Mouse (Mus musculus) megakaryocyte, embryonic 14.5 days (primary cell): ENCODE data around the gene Lzts2.

Experiments
- FLI1 ChIP-seq: IDR thresholded peaks from 2 replicates; pipeline ENCODE4 v1.6.1; 2012; ENCODE audit warnings: low read length, inconsistent platforms, mixed read lengths
- GATA1 ChIP-seq: IDR thresholded peaks from 3 replicates; pipeline ENCODE4 v1.6.1; 2012; ENCODE audit warnings: mixed read lengths, low read length, inconsistent platforms, borderline replicate concordance

- TF ChIP-seq GATA1 (no peak), FLI1 (no peak)
These were observed 51.0 kb downstream of the Lzts2 start for GRCm38 (mm10) chr19:45065226-45065625.
